Mouse (Mus musculus) intestine, embryonic 15.5 days (tissue): Measurements from ENCODE around the gene Aco2. TPM values are rescaled to one million over a fixed set of nuclear protein-coding genes. Genes with fewer than 3 reads are reported as not detected.

ENCODE experiments used
- ATAC-seq: fragments of 200-750 bp; cut with Nextera tagmentation; 2 replicates; pipeline ENCODE4 v1.8.0; 2017; ENCODE audit warnings: moderate TSS enrichment, moderate library complexity
- H3K27ac ChIP-seq: fragments of 300-500 bp; sonication (generic); 2 replicates; pipeline ENCODE4 v1.5.1; 2015; ENCODE audit warnings: mild to moderate bottlenecking, inconsistent platforms
- H3K27me3 ChIP-seq: fragments of 300-500 bp; sonication (generic); replicated peaks from 2 replicates; pipeline ENCODE4 v1.6.1; 2015; ENCODE audit warnings: inconsistent platforms
- H3K36me3 ChIP-seq: fragments of 300-500 bp; sonication (generic); 2 replicates; pipeline ENCODE4 v1.6.1; 2015; ENCODE audit warnings: inconsistent platforms
- H3K4me1 ChIP-seq: fragments of 300-500 bp; sonication (generic); replicated peaks from 2 replicates; pipeline ENCODE4 v1.6.1; 2015; ENCODE audit warnings: inconsistent platforms
- H3K4me2 ChIP-seq: fragments of 300-500 bp; sonication (generic); replicated peaks from 2 replicates; pipeline ENCODE4 v1.6.1; 2015; ENCODE audit warnings: mild to moderate bottlenecking, inconsistent platforms
- H3K4me3 ChIP-seq: fragments of 300-500 bp; sonication (generic); replicated peaks from 2 replicates; pipeline ENCODE4 v1.5.1; 2015; ENCODE audit warnings: inconsistent platforms
- H3K9ac ChIP-seq: fragments of 300-500 bp; sonication (generic); 2 replicates; pipeline ENCODE4 v1.6.1; 2015; ENCODE audit warnings: inconsistent platforms
- H3K9me3 ChIP-seq: fragments of 300-500 bp; sonication (generic); 2 replicates; pipeline ENCODE4 v1.6.1; 2016; ENCODE audit warnings: inconsistent platforms
- WGBS: fragments of 180-500 bp; shearing (Covaris S2); methylation state at CpG from one replicate; pipeline ENCODE4 v1.1.7; 2015; 5-methylcytosine and 5-hydroxymethylcytosine counted together
- polyA plus RNA-seq: library from polyadenylated mRNA; unstranded; fragments of >200 nt; fragmentation: Nextera tagmentation; extraction: Ambion mirVana; gene quantifications from 2 replicates; pipeline ENCODE4 v1.2.1, GENCODE M21; 2015

The Aco2 gene
- polyA plus RNA-seq, 1 experiment from 2014 or later = 227 TPM

DNA sequence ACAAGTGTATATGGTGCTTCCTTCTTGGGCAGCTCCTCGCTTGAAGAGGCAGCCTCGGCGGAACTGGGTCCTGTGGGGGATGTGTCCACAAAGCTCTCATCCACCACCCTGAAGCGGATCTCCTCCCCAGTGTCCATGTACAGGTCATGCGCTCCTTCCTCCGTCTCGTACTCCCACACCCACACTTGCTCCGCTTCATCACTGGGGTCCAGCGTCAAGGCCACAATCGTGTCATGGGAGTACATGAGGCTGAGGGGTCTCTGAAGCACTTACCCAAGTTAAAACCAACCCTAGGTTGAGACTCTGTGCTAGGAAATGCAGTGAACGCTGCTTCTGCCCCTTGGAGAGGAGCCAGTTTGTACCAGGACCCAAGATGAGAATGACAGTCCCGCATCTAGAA lies 45.1 kb downstream of the Aco2 start:
- no peaks in the 10 kb centered on the region for H3K27me3 ChIP-seq
- no peak overlapping the region for H3K9ac ChIP-seq
- H3K36me3 ChIP-seq = peaks cover 32% of the 10 kb centered on the region
- no peaks in the 10 kb centered on the region for H3K4me1 ChIP-seq
- no peak overlapping the region for H3K27ac ChIP-seq
- H3K4me2 ChIP-seq = no peak overlapping the region
- WGBS = 89% methylated on average over 12 of the region's 12 CpGs
- ATAC-seq = no peak
- no peak overlapping the region for H3K4me3 ChIP-seq
- no peaks in the 10 kb centered on the region for H3K9me3 ChIP-seq

DNA sequence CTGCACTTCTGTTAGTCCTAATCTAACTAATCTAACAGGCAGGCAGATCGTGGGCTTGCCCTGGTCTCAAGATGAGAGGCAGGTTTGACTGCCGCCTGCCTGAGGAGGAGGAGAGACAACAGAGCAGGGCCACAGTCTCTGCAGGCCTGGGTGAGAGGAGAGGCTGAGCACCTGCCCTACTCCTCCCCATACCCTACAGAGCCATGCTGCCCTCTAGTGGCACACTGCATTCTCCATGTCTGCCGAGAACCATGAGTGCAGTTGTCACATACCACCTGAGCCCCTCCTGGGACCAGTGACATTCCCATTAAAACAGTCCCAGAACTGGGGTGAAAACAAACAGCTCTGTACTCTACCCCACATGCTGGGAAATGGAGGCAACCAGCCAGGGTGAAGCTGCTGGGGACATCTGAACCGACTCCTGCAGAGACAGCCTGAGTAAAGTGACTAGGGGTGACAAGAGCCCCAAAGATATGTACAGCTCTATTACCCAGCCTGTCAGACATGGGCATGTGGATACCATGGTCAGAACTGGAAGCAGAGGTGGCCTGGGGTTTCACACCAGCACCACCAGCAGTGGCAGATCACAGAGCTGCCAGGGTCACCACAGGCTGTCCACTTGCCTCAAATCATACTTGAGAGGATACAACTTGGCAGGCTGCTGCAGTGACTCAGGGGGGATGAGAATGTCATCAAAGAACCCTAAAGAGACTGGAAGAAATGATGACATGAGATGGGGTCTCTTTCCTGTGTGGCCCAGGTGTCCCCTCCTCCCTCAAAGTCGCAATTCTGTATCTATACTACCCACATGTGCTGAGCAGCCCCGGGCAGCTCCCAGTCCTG lies 45.7 kb downstream of the Aco2 start:
- no peaks in the 10 kb centered on the region for H3K4me1 ChIP-seq
- no peak overlapping the region for H3K4me3 ChIP-seq
- 55% methylated on average over 6 of the region's 6 CpGs for WGBS
- no peaks in the 10 kb centered on the region for H3K27me3 ChIP-seq
- H3K27ac ChIP-seq = no peak overlapping the region
- peaks cover 26% of the 10 kb centered on the region for H3K36me3 ChIP-seq
- no peak overlapping the region for H3K9ac ChIP-seq
- peak; percentile 66; the same call in 1 of the 2 replicates for ATAC-seq
- H3K4me2 ChIP-seq = no peak overlapping the region
- H3K9me3 ChIP-seq = no peaks in the 10 kb centered on the region

DNA sequence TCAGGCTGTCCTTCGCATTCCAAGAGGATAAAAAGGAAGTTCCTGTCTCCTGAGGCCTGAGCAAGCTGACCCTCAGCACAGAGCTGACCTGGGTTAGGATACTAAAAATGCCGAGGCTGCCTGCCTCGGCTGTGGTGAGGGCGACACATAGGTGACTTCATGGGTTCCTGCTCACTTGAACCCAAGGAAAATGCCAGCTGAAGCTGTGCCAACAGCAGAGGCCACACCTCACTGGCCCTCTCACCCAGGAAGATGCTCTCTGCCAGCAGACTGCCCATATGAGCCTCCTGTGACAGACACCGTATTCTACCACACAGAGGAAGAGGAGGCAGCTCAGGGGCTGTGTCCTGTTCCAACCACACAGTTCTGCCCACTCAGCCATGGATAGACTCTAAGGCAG lies 47.0 kb downstream of the Aco2 start:
- no peaks in the 10 kb centered on the region for H3K9me3 ChIP-seq
- H3K27me3 ChIP-seq = no peaks in the 10 kb centered on the region
- H3K4me1 ChIP-seq = 0 out of 2 replicates have a peak, but pooled peaks cover under 1% of the 10 kb centered on the region
- no peak overlapping the region for H3K4me2 ChIP-seq
- ATAC-seq = no peak
- H3K9ac ChIP-seq = no peak overlapping the region
- 71% methylated on average over 5 of the region's 5 CpGs for WGBS
- no peak overlapping the region for H3K27ac ChIP-seq
- H3K4me3 ChIP-seq = no peak overlapping the region
- H3K36me3 ChIP-seq = peaks cover 16% of the 10 kb centered on the region

DNA sequence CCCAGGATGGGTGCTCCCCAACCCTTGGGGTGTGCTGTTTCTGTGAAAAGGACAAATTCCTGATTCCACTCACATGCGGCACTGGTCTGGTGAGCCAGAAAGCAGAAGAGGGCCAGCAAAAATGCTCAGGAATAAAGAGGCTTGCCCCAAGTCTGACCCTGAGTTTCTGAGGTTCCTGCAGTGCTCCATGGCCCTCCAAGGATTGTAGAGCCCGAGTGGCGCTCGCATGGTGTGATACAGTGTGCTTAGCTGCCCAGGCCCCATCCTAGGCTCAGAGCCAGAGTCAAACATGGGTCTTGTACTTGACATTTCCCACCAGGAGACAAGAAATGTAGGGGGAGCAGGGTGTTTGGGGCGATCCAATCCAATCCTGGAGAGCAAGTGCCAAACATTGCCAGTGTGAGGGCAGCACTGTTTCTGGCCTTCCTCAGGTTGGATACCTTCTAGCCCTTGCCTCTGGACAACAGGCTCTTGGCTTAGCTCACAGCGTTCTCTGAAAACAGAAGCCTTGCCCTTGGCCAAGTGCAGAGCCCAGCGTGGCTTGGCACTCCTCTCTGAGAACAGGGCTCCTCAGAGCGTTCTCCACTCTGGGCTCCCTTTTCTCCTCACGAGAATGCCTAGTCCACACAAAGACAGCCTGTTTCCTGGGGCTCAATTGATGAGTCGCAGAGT lies 48.6 kb downstream of the Aco2 start:
- no peak overlapping the region for H3K27ac ChIP-seq
- ATAC-seq = no peak
- 87% methylated on average over 10 of the region's 10 CpGs for WGBS

DNA sequence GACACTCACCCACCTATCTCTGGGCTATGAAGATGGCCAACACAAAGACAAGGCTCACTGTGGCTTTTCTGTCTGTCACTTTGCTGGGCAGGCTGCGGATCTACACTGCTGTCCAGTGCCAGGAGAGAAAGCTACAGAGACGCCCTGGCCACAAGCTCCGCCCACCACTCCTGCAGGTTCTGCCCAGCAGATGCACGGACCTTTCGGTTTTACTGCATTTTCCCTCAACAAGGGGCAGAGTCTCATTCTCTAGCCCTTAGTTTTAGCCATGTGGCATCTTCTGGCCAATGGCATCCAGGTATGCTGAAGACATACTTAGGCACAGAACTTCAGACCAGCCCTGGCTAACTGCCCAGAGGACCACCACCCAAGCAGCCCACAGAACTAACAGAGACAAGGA lies 49.1 kb downstream of the Aco2 start:
- no peak for ATAC-seq
- Histone ChIP-seq H3K27me3 (no peaks in the 10 kb centered on the region), H3K36me3 (peaks cover 3% of the 10 kb centered on the region; the same call in 1 of the 2 replicates), H3K4me2 (no peak overlapping the region), H3K9ac (no peak overlapping the region), H3K27ac (no peak overlapping the region), H3K9me3 (no peaks in the 10 kb centered on the region), H3K4me3 (no peak overlapping the region), H3K4me1 (peaks cover 15% of the 10 kb centered on the region)
- 58% methylated on average over 5 of the region's 5 CpGs for WGBS

More for the DNA sequence above, 48.6 kb downstream of the Aco2 start:
- no peak overlapping the region for H3K9ac ChIP-seq
- no peaks in the 10 kb centered on the region for H3K9me3 ChIP-seq
- peaks cover 9% of the 10 kb centered on the region for H3K36me3 ChIP-seq
- H3K27me3 ChIP-seq = no peaks in the 10 kb centered on the region
- no peak overlapping the region for H3K4me2 ChIP-seq
- H3K4me3 ChIP-seq = no peak overlapping the region
- peaks cover 15% of the 10 kb centered on the region for H3K4me1 ChIP-seq

DNA sequence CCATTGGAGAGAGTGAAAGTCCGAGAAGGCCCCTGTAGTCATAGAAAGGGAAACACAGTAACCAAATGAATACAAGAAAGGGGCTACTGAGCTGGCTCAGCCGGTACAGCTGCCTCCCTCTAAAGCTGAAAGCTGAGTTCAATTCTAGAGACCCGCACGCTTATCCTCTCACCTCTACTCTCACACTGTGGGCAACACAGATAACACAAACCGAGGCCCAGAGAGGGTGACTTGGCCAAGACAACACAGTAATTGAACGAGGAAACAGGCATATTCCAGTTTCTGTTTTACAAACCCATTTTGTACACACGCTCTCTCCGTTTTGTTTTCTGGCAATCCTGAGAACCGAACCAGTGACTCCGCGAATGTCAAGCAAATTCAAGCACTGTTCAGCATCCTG lies 52.8 kb downstream of the Aco2 start:
- Histone ChIP-seq H3K4me2 (peak overlapping the region; percentile 96), H3K9ac (peak overlapping the region; percentile 80), H3K36me3 (0 out of 2 replicates have a peak, but pooled peaks cover 3% of the 10 kb centered on the region), H3K27me3 (no peaks in the 10 kb centered on the region), H3K27ac (no peak overlapping the region), H3K9me3 (no peaks in the 10 kb centered on the region), H3K4me1 (peaks cover 21% of the 10 kb centered on the region), H3K4me3 (peak overlapping the region; percentile 77)
- no peak for ATAC-seq
- WGBS = 83% methylated on average over 11 of the region's 11 CpGs

DNA sequence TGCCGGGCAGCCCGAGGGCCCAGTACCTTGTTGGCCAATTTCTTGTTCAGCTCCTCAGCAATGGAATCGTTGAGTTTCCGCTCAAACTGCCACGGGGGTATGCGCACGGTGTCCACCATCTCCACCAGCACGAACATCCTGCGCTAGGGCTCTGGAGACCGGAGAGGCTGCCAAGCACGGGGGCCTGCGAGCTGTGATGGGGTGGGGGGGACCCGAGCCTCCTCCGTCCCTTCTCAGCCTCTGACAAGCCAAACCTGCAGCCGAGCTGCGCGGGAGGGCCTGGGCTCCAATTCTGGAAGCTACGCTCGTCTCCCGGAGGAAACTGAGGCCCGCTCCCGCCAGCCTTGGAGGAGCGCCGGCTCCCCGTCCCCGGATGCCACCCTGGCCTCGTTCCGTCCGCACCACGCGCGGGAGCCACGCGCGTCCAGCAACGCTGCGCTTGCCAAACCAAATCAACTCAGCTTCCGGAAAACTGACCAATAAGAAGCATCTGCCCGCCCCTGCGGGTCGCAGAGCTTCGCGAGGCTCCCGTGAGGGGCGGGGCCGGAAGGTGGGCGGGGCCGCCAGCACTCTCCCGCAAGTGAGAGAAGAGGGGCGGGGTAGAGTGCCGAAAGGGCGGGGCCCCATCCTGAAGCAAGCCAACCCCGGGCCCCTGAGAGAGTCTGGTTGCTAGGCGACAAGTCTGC lies 53.8 kb downstream of the Aco2 start, which contains the start of gene Polr3h:
Gene Polr3h (minus strand): TSS at position 481 of the 686 bp plus-strand sequence.
- peaks cover 21% of the 10 kb centered on the region for H3K4me1 ChIP-seq
- WGBS = under 1% methylated on average over 54 of the region's 54 CpGs
- ATAC-seq = peak; percentile 98

DNA sequence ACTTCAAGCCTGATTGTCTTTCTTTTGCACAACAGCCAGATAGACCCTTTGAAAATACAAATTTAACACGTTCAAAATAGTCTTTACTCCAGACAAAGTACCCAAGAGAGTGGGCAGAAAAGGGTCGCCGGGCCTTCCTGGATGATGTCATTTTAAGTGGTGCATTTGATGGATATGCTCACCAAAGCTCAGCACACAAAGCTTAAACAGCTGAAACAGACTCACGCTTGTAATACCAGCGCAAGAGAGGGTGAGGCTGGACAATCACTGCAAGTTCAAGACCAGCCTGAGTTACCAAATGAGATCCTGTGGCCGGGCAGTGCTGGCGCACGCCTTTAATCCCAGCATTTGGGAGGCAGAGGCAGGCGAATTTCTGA lies 54.3 kb downstream of the Aco2 start:
- peak overlapping the region; percentile 96 for H3K4me2 ChIP-seq
- H3K9me3 ChIP-seq = no peaks in the 10 kb centered on the region
- no peak overlapping the region for H3K27ac ChIP-seq
- H3K27me3 ChIP-seq = no peaks in the 10 kb centered on the region
- H3K9ac ChIP-seq = no peak overlapping the region
- H3K4me1 ChIP-seq = peaks cover 21% of the 10 kb centered on the region
- 0 out of 2 replicates have a peak, but pooled peaks cover 3% of the 10 kb centered on the region for H3K36me3 ChIP-seq
- peak; percentile 19 for ATAC-seq
- 35% methylated on average over 9 of the region's 9 CpGs for WGBS
- no peak overlapping the region for H3K4me3 ChIP-seq

More for the DNA sequence above, 53.8 kb downstream of the Aco2 start, which contains the start of gene Polr3h:
- Histone ChIP-seq H3K4me2 (peak within 1 kb of the TSS; percentile 96), H3K4me3 (peak within 1 kb of the TSS; percentile 77), H3K9ac (peak within 1 kb of the TSS; percentile 80), H3K9me3 (no peaks in the 10 kb centered on the region), H3K36me3 (0 out of 2 replicates have a peak, but pooled peaks cover 3% of the 10 kb centered on the region), H3K27me3 (no peaks in the 10 kb centered on the region), H3K27ac (peak within 1 kb of the TSS; percentile 42; the same call in 1 of the 2 replicates)

DNA sequence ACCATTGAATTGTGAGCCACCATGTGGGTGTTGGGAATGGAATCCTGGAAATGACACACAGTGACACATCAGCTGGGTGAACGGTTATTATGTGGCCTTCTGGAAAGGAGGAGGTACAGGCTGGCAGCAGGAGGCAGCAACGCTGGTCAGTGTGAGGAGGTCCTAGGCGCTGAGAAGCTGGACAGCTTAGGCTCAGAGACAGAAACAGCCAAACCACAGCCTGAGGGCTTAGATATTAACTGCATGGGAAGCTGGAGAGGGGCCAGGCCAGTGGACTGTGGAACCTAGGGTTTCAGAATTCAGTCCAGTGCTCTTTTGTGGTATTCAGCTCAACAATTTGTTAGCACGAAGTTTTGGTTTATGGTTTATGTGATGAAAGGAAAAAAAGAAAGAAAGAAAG lies 55.6 kb downstream of the Aco2 start:
- Histone ChIP-seq H3K36me3 (0 out of 2 replicates have a peak, but pooled peaks cover 3% of the 10 kb centered on the region), H3K4me3 (no peak overlapping the region), H3K4me1 (peaks cover 23% of the 10 kb centered on the region), H3K9ac (no peak overlapping the region), H3K4me2 (no peak overlapping the region), H3K27me3 (no peaks in the 10 kb centered on the region), H3K27ac (peak overlapping the region; percentile 64; the same call in 1 of the 2 replicates), H3K9me3 (no peaks in the 10 kb centered on the region)
- ATAC-seq = no peak
- WGBS = 55% methylated on average over 4 of the region's 4 CpGs

DNA sequence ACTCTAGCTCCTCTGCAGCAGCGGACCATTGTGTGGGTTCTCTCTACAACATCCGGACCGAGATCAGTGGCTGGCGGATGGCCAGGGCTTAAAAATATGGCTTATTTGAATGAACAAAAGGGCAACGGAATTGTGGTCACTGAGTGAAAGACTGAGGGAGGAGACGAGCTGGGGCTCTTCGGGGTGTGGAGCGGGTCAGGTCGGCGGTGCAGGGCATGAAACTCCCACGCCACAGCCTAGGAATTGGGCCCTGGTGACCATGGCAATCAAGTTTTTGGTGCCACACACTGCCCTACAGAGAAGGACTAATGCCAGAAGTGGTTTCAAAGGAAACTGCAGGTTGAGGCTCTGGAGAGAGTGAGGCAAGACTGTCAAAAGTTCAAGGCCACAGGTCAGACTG lies 56.2 kb downstream of the Aco2 start:
- H3K4me2 ChIP-seq = no peak overlapping the region
- H3K27ac ChIP-seq = no peak overlapping the region
- no peak overlapping the region for H3K9ac ChIP-seq
- peaks cover 29% of the 10 kb centered on the region for H3K4me1 ChIP-seq
- H3K4me3 ChIP-seq = no peak overlapping the region
- ATAC-seq = no peak
- H3K27me3 ChIP-seq = no peaks in the 10 kb centered on the region
- WGBS = 47% methylated on average over 11 of the region's 11 CpGs
- no peaks in the 10 kb centered on the region for H3K9me3 ChIP-seq
- H3K36me3 ChIP-seq = 0 out of 2 replicates have a peak, but pooled peaks cover 1% of the 10 kb centered on the region

DNA sequence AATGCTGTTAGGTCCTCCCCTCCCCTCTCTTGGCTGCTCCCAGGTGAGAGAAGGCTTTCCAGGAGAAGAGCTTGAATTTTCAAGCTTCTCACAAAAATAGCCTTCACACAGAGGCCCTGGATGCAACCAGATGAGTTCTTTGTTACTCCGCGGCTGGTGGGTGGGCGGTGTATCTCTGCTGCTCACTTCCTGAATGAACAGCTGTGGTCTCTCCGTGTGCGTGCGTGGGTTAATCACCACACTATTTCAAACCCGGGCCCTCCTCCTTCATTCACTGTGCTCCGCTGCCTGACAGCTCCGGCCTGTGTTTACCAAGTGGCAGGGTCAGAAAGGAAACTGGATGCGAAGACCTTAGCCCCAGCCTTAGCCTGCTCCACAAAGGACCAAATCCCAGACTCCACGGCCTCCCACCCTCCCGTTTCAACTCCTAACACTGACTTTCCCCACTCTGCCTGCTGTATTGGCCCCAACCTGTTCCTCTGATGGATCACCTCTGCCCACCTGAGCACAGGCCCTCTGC lies 60.9 kb downstream of the Aco2 start:
- Histone ChIP-seq H3K9ac (no peak overlapping the region), H3K9me3 (no peaks in the 10 kb centered on the region), H3K4me1 (peaks cover 24% of the 10 kb centered on the region), H3K27me3 (peaks cover 8% of the 10 kb centered on the region; the same call in 1 of the 2 replicates), H3K4me2 (no peak overlapping the region; the same call in 1 of the 2 replicates), H3K27ac (0 out of 2 replicates have a peak overlapping the region, but pooled peaks have one; percentile 36), H3K36me3 (no peaks in the 10 kb centered on the region), H3K4me3 (no peak overlapping the region)
- WGBS = 15% methylated on average over 12 of the region's 12 CpGs
- no peak for ATAC-seq
